Mouse (Mus musculus) G1E (cell line): ENCODE data around the gene Ttc39d. TPM values are rescaled to one million over a fixed set of nuclear protein-coding genes. Genes with fewer than 3 reads are reported as not detected.

ENCODE experiments used
- ATAC-seq: 2 replicates; pipeline ENCODE4 v1.8.0; 2016; ENCODE audit warnings: mild to moderate bottlenecking; ENCODE audit not compliant: insufficient number of reproducible peaks, poor library complexity, low FRiP score, severe bottlenecking; ENCODE audit errors: extremely low read depth
- DNase-seq: peaks from one replicate; pipeline ENCODE4 v3.0.0; 2012; ENCODE audit warnings: low spot score
- H3K27me3 ChIP-seq: 2 replicates; pipeline ENCODE4 v1.6.1; 2012; ENCODE audit warnings: mild to moderate bottlenecking, low read length, inconsistent platforms; ENCODE audit not compliant: insufficient read depth
- H3K36me3 ChIP-seq: replicated peaks from 2 replicates; pipeline ENCODE3; 2012; ENCODE audit warnings: mild to moderate bottlenecking, inconsistent platforms
- H3K4me1 ChIP-seq: 2 replicates; pipeline ENCODE4 v1.6.1; 2012; ENCODE audit warnings: low read depth, low read length, inconsistent platforms, mixed read lengths; ENCODE audit not compliant: insufficient read depth
- H3K4me3 ChIP-seq: 2 replicates; pipeline ENCODE4 v1.5.1; 2012; ENCODE audit warnings: low read depth, mild to moderate bottlenecking, inconsistent platforms, low read length, moderate library complexity, mixed read lengths
- H3K9me3 ChIP-seq: replicated peaks from 2 replicates; pipeline ENCODE4 v1.6.1; 2012; ENCODE audit warnings: inconsistent platforms
- CTCF ChIP-seq: IDR thresholded peaks from 2 replicates; pipeline ENCODE4 v1.5.1; 2012; ENCODE audit warnings: low read depth, low read length, inconsistent platforms, mixed read lengths
- GATA1 ChIP-seq: IDR thresholded peaks from 2 replicates; pipeline ENCODE4 v1.6.1; 2012; ENCODE audit warnings: borderline replicate concordance, low read length, inconsistent platforms, mixed read lengths
- GATA2 ChIP-seq: IDR thresholded peaks from 2 replicates; pipeline ENCODE4 v1.6.1; 2012; ENCODE audit warnings: low read depth, low read length, inconsistent platforms, borderline replicate concordance
- POLR2AphosphoS5 ChIP-seq: IDR thresholded peaks from 2 replicates; pipeline ENCODE4 v1.6.1; 2012; ENCODE audit warnings: low read depth, low read length, inconsistent platforms; ENCODE audit not compliant: insufficient replicate concordance
- TAL1 ChIP-seq: conservative IDR thresholded peaks from 2 replicates; pipeline ENCODE4 v1.6.1; 2012; ENCODE audit warnings: low read depth, low read length, inconsistent platforms, mixed read lengths
- polyA plus RNA-seq: library from polyadenylated mRNA; stranded (reverse); fragments of >175 nt; gene quantifications from 2 replicates; pipeline ENCODE4 v1.2.3, GENCODE M21; 2012
- total RNA-seq, 2 experiments: library from RNA; stranded (forward) in 1 of 2; stranded (reverse) in 1 of 2; fragments of 200-1000 nt in 1 of 2; fragments of >200 nt in 1 of 2; fragmentation: Nextera tagmentation in 1 of 2; gene quantifications; 2 replicates each; pipeline ENCODE4 v1.2.3; 2014 to 2017

Ttc39d gene
- total and polyA plus RNA-seq, 3 experiments = 0.16 to 0.30 TPM; not detected in 1

- no peaks in the 10 kb centered on the region for H3K9me3 ChIP-seq
- DNase-seq = peak; percentile 32
- peak; percentile 75 for ATAC-seq
- peaks cover 3% of the 10 kb centered on the region; the same call in 1 of the 2 replicates for H3K4me1 ChIP-seq
- TF ChIP-seq CTCF = peak; percentile 86
- no peak for TF ChIP-seq TAL1
- TF ChIP-seq POLR2AphosphoS5 = no peak
- no peak for TF ChIP-seq GATA1
- no peak for TF ChIP-seq GATA2
- peaks cover 11% of the 10 kb centered on the region for H3K27me3 ChIP-seq
- no peak overlapping the region for H3K4me3 ChIP-seq
- no peaks in the 10 kb centered on the region for H3K36me3 ChIP-seq
Observed at GRCm38 (mm10) chr17:80179959-80180358, 27.3 kb upstream of the Ttc39d start.

GRCm38 (mm10) chr17:80180468-80180867 lies 26.8 kb upstream of the Ttc39d start:
- ATAC-seq = no peak
- peaks cover 7% of the 10 kb centered on the region for H3K27me3 ChIP-seq
- peaks cover 3% of the 10 kb centered on the region; the same call in 1 of the 2 replicates for H3K4me1 ChIP-seq
- H3K4me3 ChIP-seq = no peak overlapping the region
- no peaks in the 10 kb centered on the region for H3K36me3 ChIP-seq
- TF ChIP-seq POLR2AphosphoS5 (no peak), GATA1 (no peak), CTCF (no peak), GATA2 (no peak), TAL1 (no peak)
- DNase-seq = no peak
- no peaks in the 10 kb centered on the region for H3K9me3 ChIP-seq

GRCm38 (mm10) chr17:80183615-80184014 lies 23.6 kb upstream of the Ttc39d start:
- Histone ChIP-seq H3K4me3 (no peak overlapping the region), H3K27me3 (peaks cover 11% of the 10 kb centered on the region), H3K4me1 (peaks cover 3% of the 10 kb centered on the region; the same call in 1 of the 2 replicates), H3K36me3 (no peaks in the 10 kb centered on the region), H3K9me3 (peaks cover 5% of the 10 kb centered on the region)
- DNase-seq = no peak
- ATAC-seq = no peak
- no peak for TF ChIP-seq GATA2
- no peak for TF ChIP-seq GATA1
- TF ChIP-seq CTCF = no peak
- TF ChIP-seq TAL1 = no peak
- TF ChIP-seq POLR2AphosphoS5 = no peak

GRCm38 (mm10) chr17:80193075-80193474 lies 14.2 kb upstream of the Ttc39d start:
- Histone ChIP-seq H3K27me3 (no peaks in the 10 kb centered on the region), H3K36me3 (peaks cover 31% of the 10 kb centered on the region), H3K9me3 (no peaks in the 10 kb centered on the region), H3K4me3 (no peak overlapping the region), H3K4me1 (no peaks in the 10 kb centered on the region; the same call in 1 of the 2 replicates)
- DNase-seq = no peak
- TF ChIP-seq TAL1 (no peak), POLR2AphosphoS5 (no peak), GATA1 (no peak), CTCF (no peak), GATA2 (no peak)
- no peak for ATAC-seq

GRCm38 (mm10) chr17:80199160-80199778 lies 8.0 kb upstream of the Ttc39d start:
- TF ChIP-seq POLR2AphosphoS5 = 0 out of 2 replicates have a peak, but pooled peaks have one; percentile 72
- no peak for TF ChIP-seq CTCF
- TF ChIP-seq GATA1 = no peak
- Histone ChIP-seq H3K4me3 (no peak overlapping the region), H3K4me1 (peaks cover 20% of the 10 kb centered on the region), H3K27me3 (no peaks in the 10 kb centered on the region), H3K36me3 (peaks cover 81% of the 10 kb centered on the region), H3K9me3 (no peaks in the 10 kb centered on the region)
- ATAC-seq (peak; percentile 18; the same call in 1 of the 2 replicates), DNase-seq (no peak)

- Histone ChIP-seq H3K27me3 (no peaks in the 10 kb centered on the region), H3K4me1 (peaks cover 29% of the 10 kb centered on the region), H3K9me3 (no peaks in the 10 kb centered on the region), H3K4me3 (peak overlapping the region; percentile 99), H3K36me3 (peaks cover 53% of the 10 kb centered on the region)
- DNase-seq (no peak), ATAC-seq (no peak)
- TF ChIP-seq TAL1 (no peak), GATA2 (no peak), POLR2AphosphoS5 (no peak), GATA1 (no peak), CTCF (no peak)
Observed at GRCm38 (mm10) chr17:80205657-80206056, 1.6 kb upstream of the Ttc39d start.
